Mouse (Mus musculus): ENCODE data around the gene Cyp2s1. TPM values are rescaled to one million over a fixed set of nuclear protein-coding genes. Genes with fewer than 3 reads are reported as not detected.

The Cyp2s1 gene
- polyA plus RNA-seq, 1 experiment = 10.1 TPM

- Histone ChIP-seq H3K27ac (ENCODE audit: insufficient read depth, low read length) (no peak overlapping the region), H3K27me3 (ENCODE audit: control insufficient read depth, insufficient read depth, low read length) (no peaks in the 10 kb centered on the region), H3K4me3 (replicated peaks; ENCODE audit: insufficient read depth, low read depth, low read length) (peak overlapping the region; percentile 73), H3K4me1 (ENCODE audit: control insufficient read depth, insufficient read depth, low read length) (no peaks in the 10 kb centered on the region)
- 10% methylated on average over 13 of the region's 13 CpGs for WGBS
- peak; percentile 63 for TF ChIP-seq CTCF (IDR thresholded peaks at IDR 0.05; ENCODE audit: borderline replicate concordance, insufficient read depth, low read depth, low read length)
- TF ChIP-seq POLR2A (IDR thresholded peaks at IDR 0.05; ENCODE audit: borderline replicate concordance, insufficient read depth, low read length) = no peak
- DNase-seq = peak; percentile 73 to 82
Measured at GRCm38 (mm10) chr7:25847722-25848443, 31.2 kb upstream of the Cyp2s1 start.

- Histone ChIP-seq H3K27me3 (ENCODE audit: control insufficient read depth, insufficient read depth, low read length) (no peaks in the 10 kb centered on the region), H3K4me3 (replicated peaks; ENCODE audit: insufficient read depth, low read depth, low read length) (no peak overlapping the region), H3K27ac (ENCODE audit: insufficient read depth, low read length) (no peak overlapping the region), H3K4me1 (ENCODE audit: control insufficient read depth, insufficient read depth, low read length) (no peaks in the 10 kb centered on the region)
- TF ChIP-seq POLR2A (IDR thresholded peaks at IDR 0.05; ENCODE audit: borderline replicate concordance, insufficient read depth, low read length) = no peak
- TF ChIP-seq CTCF (IDR thresholded peaks at IDR 0.05; ENCODE audit: borderline replicate concordance, insufficient read depth, low read depth, low read length) = no peak
- no peak for DNase-seq
- WGBS = 79% methylated on average over 3 of the region's 3 CpGs
Measured at GRCm38 (mm10) chr7:25844885-25845284, 28.2 kb upstream of the Cyp2s1 start.

DNA sequence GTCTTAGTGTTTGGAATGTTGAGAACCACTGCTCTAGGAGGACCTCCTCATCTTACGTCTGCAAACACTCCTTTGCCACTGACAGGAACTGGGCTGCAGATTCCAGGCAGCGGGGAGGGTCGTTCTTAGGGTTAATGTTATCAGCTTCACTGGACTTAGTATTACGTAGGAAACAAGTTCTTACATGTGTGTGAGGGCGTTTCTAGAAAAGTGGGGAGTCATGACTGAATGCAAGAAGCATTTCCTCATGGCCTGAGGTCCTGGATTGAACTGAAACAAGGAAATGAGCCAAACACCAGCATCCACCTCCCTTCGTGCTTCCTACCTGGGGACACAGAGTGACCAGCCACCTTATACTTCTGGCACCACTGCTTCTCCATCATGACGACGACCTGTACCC lies 27.7 kb upstream of the Cyp2s1 start:
- Histone ChIP-seq H3K27ac (ENCODE audit: insufficient read depth, low read length) (no peak overlapping the region), H3K4me1 (ENCODE audit: control insufficient read depth, insufficient read depth, low read length) (no peaks in the 10 kb centered on the region), H3K27me3 (ENCODE audit: control insufficient read depth, insufficient read depth, low read length) (no peaks in the 10 kb centered on the region), H3K4me3 (replicated peaks; ENCODE audit: insufficient read depth, low read depth, low read length) (no peak overlapping the region)
- WGBS = 74% methylated on average over 8 of the region's 8 CpGs
- no peak for DNase-seq
- TF ChIP-seq CTCF (IDR thresholded peaks at IDR 0.05; ENCODE audit: borderline replicate concordance, insufficient read depth, low read depth, low read length) = no peak
- no peak for TF ChIP-seq POLR2A (IDR thresholded peaks at IDR 0.05; ENCODE audit: borderline replicate concordance, insufficient read depth, low read length)

GRCm38 (mm10) chr7:25843492-25843891 lies 26.8 kb upstream of the Cyp2s1 start:
- WGBS = 13% methylated on average over 2 of the region's 2 CpGs
- Histone ChIP-seq H3K27ac (ENCODE audit: insufficient read depth, low read length) (no peak overlapping the region), H3K27me3 (ENCODE audit: control insufficient read depth, insufficient read depth, low read length) (no peaks in the 10 kb centered on the region), H3K4me1 (ENCODE audit: control insufficient read depth, insufficient read depth, low read length) (no peaks in the 10 kb centered on the region), H3K4me3 (replicated peaks; ENCODE audit: insufficient read depth, low read depth, low read length) (no peak overlapping the region)
- no peak for DNase-seq
- TF ChIP-seq CTCF (IDR thresholded peaks at IDR 0.05; ENCODE audit: borderline replicate concordance, insufficient read depth, low read depth, low read length) = no peak

DNA sequence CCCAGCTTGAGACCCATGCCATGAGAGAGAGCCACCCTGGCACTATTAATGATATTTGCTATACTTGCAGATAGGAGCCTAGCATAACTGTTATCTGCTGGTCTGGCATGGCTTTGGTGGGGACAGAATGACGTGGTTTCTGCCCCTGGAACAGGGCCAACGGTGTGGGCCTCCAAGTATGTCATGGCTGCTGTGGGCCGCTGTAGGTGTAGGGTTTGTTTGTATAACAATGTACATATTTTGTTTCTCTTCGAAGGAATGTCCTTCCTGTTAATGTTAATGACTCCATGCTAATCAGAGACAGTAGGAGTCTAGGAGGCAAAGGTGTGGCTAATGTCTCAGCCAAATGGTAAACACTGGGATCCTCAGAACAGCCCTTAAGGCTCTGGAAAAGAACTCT lies 24.2 kb upstream of the Cyp2s1 start:
- 62% methylated on average over 4 of the region's 4 CpGs for WGBS
- H3K4me3 ChIP-seq (replicated peaks; ENCODE audit: insufficient read depth, low read depth, low read length) = no peak overlapping the region
- H3K4me1 ChIP-seq (ENCODE audit: control insufficient read depth, insufficient read depth, low read length) = no peaks in the 10 kb centered on the region
- DNase-seq = no peak
- TF ChIP-seq POLR2A (IDR thresholded peaks at IDR 0.05; ENCODE audit: borderline replicate concordance, insufficient read depth, low read length) (no peak), CTCF (IDR thresholded peaks at IDR 0.05; ENCODE audit: borderline replicate concordance, insufficient read depth, low read depth, low read length) (no peak)
- no peak overlapping the region for H3K27ac ChIP-seq (ENCODE audit: insufficient read depth, low read length)
- H3K27me3 ChIP-seq (ENCODE audit: control insufficient read depth, insufficient read depth, low read length) = no peaks in the 10 kb centered on the region

- Histone ChIP-seq H3K27me3 (ENCODE audit: control insufficient read depth, insufficient read depth, low read length) (no peaks in the 10 kb centered on the region), H3K4me1 (ENCODE audit: control insufficient read depth, insufficient read depth, low read length) (no peaks in the 10 kb centered on the region), H3K27ac (ENCODE audit: insufficient read depth, low read length) (no peak overlapping the region), H3K4me3 (replicated peaks; ENCODE audit: insufficient read depth, low read depth, low read length) (no peak overlapping the region)
- no peak for DNase-seq
- no peak for TF ChIP-seq CTCF (IDR thresholded peaks at IDR 0.05; ENCODE audit: borderline replicate concordance, insufficient read depth, low read depth, low read length)
- TF ChIP-seq POLR2A (IDR thresholded peaks at IDR 0.05; ENCODE audit: borderline replicate concordance, insufficient read depth, low read length) = no peak
- 81% methylated on average over 10 of the region's 10 CpGs for WGBS
Measured at GRCm38 (mm10) chr7:25835188-25835891, 18.6 kb upstream of the Cyp2s1 start.

GRCm38 (mm10) chr7:25831557-25832530 lies 15.1 kb upstream of the Cyp2s1 start:
- TF ChIP-seq CTCF (IDR thresholded peaks at IDR 0.05; ENCODE audit: borderline replicate concordance, insufficient read depth, low read depth, low read length) (no peak), POLR2A (IDR thresholded peaks at IDR 0.05; ENCODE audit: borderline replicate concordance, insufficient read depth, low read length) (no peak)
- 81% methylated on average over 10 of the region's 10 CpGs for WGBS
- DNase-seq = no peak
- H3K4me3 ChIP-seq (replicated peaks; ENCODE audit: insufficient read depth, low read depth, low read length) = no peak overlapping the region
- H3K27me3 ChIP-seq (ENCODE audit: control insufficient read depth, insufficient read depth, low read length) = no peaks in the 10 kb centered on the region
- no peaks in the 10 kb centered on the region for H3K4me1 ChIP-seq (ENCODE audit: control insufficient read depth, insufficient read depth, low read length)
- H3K27ac ChIP-seq (ENCODE audit: insufficient read depth, low read length) = no peak overlapping the region

Data from cerebellum, adult 2 months (tissue).